ENCODE assay signal across 8 mouse cellular contexts in the genomic region with DNA sequence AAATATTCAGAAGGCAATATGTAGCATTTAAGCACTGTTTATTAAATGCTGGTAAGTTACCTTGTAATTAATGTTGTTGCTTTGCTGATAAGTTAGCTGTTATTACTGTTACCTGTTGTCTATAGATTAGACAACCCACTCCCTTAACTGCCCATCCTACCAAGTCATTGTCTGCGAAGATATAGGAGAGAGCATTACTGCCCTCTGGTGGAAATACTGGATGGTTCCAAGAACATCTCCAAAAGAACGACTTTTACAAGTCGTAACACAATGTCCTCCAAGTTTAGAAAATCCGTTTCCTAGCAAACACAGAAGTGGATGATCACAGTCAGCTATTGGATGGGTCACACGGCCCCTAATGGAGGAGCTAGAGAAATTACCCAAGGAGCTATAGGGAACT.
DNase-seq lines count a peak whose midpoint lies in the region; ATAC-seq lines count a peak whose summit lies in the region.

No protein-coding gene starts in this region.

- 19% methylated on average over 5 of the region's 5 CpGs for WGBS in intestine, embryonic 14.5 days
- 18% methylated on average over 5 of the region's 5 CpGs for WGBS in intestine, embryonic 16.5 days
- WGBS in large intestine, adult 2 months, result 13% methylated on average over 5 of the region's 5 CpGs

- H3K4me3 ChIP-seq in intestine, embryonic 14.5 days (ENCODE audit: low read depth, low read length), result no peak overlapping the region
- H3K4me3 ChIP-seq in intestine, embryonic 16.5 days (ENCODE audit: low read length), result no peak overlapping the region

- H3K4me1 ChIP-seq in intestine, embryonic 14.5 days (replicated peaks; ENCODE audit: control insufficient read depth, insufficient read depth, low read length), result no peaks in the 10 kb centered on the region
- no peaks in the 10 kb centered on the region for H3K4me1 ChIP-seq in intestine, embryonic 16.5 days (ENCODE audit: control insufficient read depth, insufficient read depth, low read length)

- no peaks in the 10 kb centered on the region for H3K27me3 ChIP-seq in intestine, embryonic 14.5 days (replicated peaks; ENCODE audit: control insufficient read depth, insufficient read depth, low read length)
- no peaks in the 10 kb centered on the region for H3K27me3 ChIP-seq in intestine, embryonic 16.5 days (replicated peaks; ENCODE audit: control insufficient read depth, insufficient read depth, low read length)

- no peak for DNase-seq in intestine, embryonic 14.5 days (ENCODE audit: low spot score)
- DNase-seq in 416B (ENCODE audit: low read depth) (peak; percentile 26), ZHBTc4 (ENCODE audit: low read depth, low spot score) (peak; percentile 56)
- DNase-seq in large intestine, adult 2 months (ENCODE audit: low read depth, low spot score), result peak; percentile 14
- peak; percentile 19 for DNase-seq in retina, postnatal 7 days (ENCODE audit: low read depth, low spot score)
- no peak for DNase-seq in spleen, adult 12 weeks (ENCODE audit: low spot score)

- no peak overlapping the region for H3K27ac ChIP-seq in intestine, embryonic 14.5 days (ENCODE audit: low read depth)
- H3K27ac ChIP-seq in intestine, embryonic 16.5 days (ENCODE audit: low read length), result no peak overlapping the region

- H3K4me2 ChIP-seq in intestine, embryonic 14.5 days (ENCODE audit: low read length), result no peak overlapping the region
- H3K4me2 ChIP-seq in intestine, embryonic 16.5 days (ENCODE audit: low read depth, low read length), result no peak overlapping the region

- no peak overlapping the region for H3K9ac ChIP-seq in intestine, embryonic 14.5 days (ENCODE audit: low read length)
- H3K9ac ChIP-seq in intestine, embryonic 16.5 days (ENCODE audit: low read depth, low read length), result no peak overlapping the region

- no peaks in the 10 kb centered on the region for H3K36me3 ChIP-seq in intestine, embryonic 14.5 days (ENCODE audit: control insufficient read depth, insufficient read depth, low read length)
- H3K36me3 ChIP-seq in intestine, embryonic 16.5 days (ENCODE audit: control insufficient read depth, insufficient read depth, low read length), result no peaks in the 10 kb centered on the region

- 0 out of 2 replicates have a peak, but pooled peaks have one; percentile 64 for ATAC-seq in intestine, embryonic 14.5 days (replicated peaks; ENCODE audit: low FRiP score, low TSS enrichment, low read depth)
- ATAC-seq in intestine, embryonic 16.5 days, result no peak
- no peak for ATAC-seq in CD4-positive, CD25-positive, alpha-beta regulatory T cell, adult 4 months

- H3K9me3 ChIP-seq in intestine, embryonic 14.5 days (ENCODE audit: control insufficient read depth, low read length), result no peaks in the 10 kb centered on the region
- no peaks in the 10 kb centered on the region for H3K9me3 ChIP-seq in intestine, embryonic 16.5 days (ENCODE audit: control insufficient read depth, low read length)

Comparison
In these comparisons a context has a peak if more than half of its experiments do, and no peak if none do; other contexts are left out.
1. DNase-seq: peak in 416B (single experiment), ZHBTc4 (single experiment), large intestine, adult 2 months (single experiment) and retina, postnatal 7 days (single experiment); none in intestine, embryonic 14.5 days (single experiment) and spleen, adult 12 weeks (single experiment).